Mouse (Mus musculus): ENCODE results near the gene Prpf3.
"Not testable (repeated sequence)": the region's sequence is repeated elsewhere in the genome, so short reads cannot be mapped to it uniquely, and the experiment has no call there.

Prpf3 gene

DNA sequence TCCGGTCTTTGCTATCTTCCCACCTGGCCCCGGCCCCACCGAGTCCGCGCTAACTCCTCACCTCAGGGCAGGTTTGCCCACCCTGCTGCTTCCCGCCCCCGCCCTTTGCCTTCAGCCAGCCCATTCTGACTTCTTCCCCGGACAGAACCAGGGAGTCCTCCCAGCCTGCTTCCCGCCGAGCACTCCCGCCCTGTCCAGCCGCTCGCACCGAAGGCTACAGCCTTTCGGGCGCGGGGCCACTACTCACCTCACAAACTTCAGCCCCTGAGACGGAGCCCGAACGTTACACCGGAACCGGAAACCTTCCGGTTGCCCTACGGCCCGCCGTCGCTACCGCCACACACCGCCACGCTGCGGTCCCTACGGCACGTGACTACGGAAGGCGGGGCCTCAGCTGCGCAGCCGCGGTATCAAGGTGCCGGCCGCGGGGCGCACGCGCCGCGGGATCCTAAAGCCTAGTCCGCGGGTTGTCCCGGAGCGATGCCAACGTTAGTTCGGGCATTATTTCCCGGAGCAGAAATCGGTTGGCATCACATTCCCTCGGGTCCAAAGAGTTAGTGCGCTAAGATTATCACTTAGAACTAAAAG lies at the start of gene Prpf3:
TSS of gene Prpf3 (minus strand) at position 384 of the 588 bp plus-strand sequence.
- DNase-seq (ENCODE audit: low read depth, low spot score), result peak; percentile 80

DNA sequence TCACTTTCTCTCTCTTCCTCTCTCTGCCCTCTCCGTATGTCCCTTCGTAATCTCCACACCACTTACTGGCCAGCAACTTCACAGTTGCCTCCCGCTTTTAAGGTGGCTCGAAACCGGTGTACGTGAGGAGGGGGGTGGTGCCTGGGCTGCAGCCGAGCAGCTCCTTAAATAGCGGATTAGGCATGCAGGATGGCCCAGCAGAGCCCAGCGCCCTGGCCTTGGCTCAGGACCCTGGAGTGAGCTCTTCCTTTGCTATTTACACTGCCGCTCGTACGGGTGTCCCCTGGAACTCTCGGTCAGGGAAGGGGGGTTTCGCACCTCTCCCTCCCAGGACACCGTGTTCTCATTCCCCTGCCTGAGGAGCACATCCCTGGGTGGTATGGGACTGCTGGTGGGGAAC lies 48.9 kb upstream of the Prpf3 start, which contains the start of gene Car14:
TSS of gene Car14 (minus strand) at position 124 of the 400 bp plus-strand sequence.
- DNase-seq (ENCODE audit: low read depth, low spot score), result no peak

DNA sequence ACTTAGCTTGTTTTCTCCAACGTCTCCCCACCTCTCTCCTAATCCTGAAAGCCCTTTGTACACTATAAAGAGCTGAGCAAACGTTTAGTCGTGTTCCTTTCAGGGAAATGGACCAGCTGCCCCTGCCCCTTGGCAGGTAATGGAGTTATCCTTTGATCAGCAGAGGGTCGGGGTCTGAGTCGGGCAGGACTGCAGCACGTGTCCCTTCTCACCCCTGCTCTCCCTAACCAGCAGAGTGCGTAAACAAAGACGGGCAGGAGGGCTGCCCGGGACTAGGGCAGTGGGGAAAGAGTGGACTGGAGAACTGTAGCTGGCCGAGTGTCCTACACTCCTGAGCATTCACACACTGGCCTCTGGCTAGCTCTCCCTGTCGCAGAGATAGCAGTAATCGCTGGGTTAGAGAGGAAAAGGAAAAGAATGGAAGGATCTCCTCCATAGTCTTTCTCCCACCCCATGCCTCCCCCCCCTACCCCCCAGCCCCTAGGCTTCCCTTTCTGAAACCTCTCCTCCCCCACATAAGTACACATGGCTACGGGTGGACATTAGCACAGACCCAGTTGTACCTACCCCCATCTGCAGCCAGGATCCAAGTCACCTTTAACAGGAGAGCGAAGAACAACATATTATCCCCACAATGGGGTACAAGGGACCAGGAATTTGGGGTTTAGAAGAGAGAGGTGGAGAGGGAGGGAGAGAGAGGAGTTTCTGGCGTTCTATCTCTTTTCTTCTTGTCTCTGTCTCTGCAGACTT lies 48.2 kb upstream of the Prpf3 start:
- no peak for DNase-seq (ENCODE audit: low read depth, low spot score)

DNA sequence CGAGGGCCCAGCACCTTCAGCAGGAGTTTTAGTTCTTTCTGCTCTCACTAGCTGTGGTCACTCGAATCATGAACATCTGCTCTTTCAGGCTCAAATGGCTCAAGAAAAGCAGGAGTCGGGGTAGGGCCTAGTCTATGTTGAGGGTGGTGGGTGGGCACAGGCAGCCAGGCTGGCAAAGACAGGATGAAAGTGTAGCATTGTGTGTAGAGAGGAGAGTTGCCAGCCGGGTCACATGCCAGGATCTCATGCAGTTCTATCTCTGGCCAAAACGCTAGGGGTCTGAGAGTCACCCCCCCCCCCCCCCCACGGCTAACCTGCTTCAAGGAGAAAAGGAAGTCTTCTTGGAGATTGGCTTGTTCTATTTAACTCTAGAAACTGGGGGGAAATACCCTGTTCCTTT lies 47.0 kb upstream of the Prpf3 start:
- no peak for DNase-seq (ENCODE audit: low read depth, low spot score)

DNA sequence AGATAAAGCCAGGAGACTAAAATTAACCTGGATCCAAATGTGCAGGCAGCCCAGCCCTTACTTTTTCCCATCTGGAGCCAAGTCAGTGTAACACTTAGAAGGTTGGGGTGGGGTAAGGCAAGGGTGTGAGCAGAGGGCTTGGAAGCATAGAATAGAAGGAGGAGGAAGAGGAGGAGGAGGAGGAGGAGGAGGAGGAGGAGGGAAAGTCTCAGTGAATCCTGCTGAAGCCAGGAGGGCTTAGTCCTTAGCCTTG lies 46.6 kb upstream of the Prpf3 start:
- no peak for DNase-seq (ENCODE audit: low read depth, low spot score)

DNA sequence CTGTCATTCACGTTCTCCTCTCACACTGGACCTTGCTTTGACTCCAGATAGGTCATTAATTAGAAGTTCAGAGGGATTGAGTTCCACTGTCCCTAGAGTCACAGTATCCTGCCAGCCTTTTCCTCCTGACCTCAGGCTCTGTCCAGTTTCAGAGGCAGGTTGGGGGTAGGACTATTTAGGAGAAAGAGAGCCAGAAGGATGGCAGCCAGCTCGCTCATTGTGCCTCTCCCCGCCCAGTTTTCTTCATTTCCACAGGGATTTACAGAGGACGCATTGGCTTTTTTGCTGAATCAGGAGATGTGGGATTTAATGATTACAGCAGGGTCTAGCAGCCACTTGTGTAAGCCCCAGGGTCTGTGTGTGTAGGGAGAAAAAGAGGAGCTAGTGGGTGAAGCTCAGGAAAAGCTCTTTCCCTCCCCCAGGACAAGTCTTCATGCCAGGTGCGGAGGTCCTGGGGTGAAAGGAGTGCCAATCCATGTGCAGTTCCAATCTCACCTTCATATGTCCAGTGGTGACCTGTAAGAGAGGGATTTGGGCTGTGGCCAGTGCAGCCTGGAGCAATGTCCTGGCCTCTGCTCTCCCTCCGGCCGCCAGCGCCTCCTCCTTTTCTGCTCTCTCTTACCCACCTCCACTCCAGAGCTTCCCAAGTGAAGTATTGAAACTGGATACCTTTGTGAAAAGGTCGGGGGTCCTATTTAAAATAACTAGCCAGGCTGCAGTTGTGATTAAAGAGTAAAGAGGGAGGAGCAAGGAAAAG lies 46.1 kb upstream of the Prpf3 start:
- DNase-seq (ENCODE audit: low read depth, low spot score), result no peak

DNA sequence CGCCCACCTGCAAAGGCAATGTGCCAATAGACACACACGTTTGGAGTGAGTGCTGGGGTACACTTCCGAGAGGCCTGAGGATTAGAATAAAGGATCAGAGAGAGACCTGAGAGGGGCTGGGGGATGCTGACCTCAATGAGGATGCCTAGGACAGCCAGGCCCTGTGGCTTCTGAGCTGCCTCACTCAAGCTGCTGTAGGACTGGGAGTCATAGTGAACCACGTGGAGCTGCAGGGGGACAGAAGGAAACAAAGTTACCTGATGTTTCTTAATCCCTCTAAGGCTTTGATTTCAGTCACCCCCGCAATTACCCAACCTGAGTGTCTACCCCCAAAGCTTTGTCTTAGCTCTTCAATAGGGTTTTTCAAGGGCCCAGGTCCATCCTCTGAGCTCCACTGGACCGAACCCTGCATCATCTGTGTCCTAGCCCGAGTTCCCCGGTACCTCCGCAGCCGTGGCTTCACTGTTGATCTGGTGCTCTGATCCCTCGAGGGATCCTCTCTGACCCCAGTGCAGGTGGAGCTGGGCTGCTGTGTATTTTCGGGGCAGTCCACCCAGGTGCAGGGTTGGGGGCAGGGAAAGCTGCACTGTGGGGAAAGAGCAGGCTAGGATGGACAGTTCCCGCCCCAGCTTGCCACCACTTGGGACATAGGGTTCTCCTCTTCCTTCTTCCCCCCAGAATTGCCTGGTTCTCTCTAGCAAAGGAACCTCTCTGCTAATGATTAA lies 44.3 kb upstream of the Prpf3 start:
- no peak for DNase-seq (ENCODE audit: low read depth, low spot score)

DNA sequence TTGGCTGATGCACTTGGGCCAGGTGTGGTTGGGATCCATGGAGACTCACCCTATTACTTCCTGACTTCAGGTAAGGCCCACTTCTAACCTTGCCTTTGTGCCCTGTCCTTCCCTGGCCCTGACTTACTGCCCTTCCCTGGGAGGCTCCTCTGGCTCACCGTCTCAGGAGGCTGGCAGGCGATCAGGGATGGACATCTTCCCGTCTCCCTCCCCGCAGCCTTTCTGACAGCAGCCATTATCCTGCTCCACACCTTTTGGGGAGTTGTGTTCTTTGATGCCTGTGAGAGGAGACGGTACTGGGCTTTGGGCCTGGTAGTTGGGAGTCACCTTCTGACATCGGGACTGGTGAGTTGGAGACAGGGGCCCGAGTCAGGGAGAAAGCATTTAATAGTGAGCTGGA lies 39.8 kb upstream of the Prpf3 start:
- DNase-seq (ENCODE audit: low read depth, low spot score), result not testable (repeated sequence)

DNA sequence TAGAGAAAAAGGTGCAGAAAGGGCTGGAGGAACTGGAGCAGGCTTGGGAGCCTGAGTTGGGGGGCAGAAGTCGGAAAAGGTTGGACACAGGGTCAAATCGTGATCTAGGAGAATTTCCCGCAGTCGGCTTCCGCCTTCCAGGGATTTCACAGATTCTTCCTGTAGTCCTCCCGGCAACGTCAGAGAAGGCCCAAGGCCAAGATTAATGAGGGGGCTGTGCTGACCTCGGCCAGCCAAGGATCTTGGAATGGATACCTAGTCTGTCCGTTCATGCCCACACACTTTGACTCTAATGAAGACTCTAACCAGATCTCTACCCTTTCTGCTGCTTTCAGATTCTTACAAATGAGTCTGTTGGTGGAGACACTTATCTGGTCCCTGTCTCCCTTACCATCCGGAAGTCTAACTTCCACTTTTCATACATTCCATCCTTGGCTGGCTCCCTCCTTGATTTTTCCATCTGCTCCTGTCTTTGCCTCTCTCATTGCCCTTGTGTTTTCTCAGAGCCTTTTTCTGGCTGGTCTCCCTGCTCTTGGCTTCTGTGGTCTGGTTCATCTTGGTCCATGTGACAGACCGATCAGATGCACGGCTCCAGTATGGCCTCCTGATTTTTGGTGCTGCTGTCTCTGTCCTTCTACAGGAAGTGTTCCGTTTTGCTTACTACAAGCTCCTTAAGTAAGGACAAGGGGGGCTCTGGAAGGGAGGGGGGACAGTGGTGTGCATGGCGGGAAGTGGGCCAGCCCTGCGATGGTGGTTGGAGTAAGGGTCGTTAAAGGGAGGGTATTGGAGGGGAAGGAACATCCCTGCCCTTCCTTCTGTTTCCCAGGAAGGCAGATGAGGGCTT lies 38.9 kb upstream of the Prpf3 start:
- no peak for DNase-seq (ENCODE audit: low read depth, low spot score)

DNA sequence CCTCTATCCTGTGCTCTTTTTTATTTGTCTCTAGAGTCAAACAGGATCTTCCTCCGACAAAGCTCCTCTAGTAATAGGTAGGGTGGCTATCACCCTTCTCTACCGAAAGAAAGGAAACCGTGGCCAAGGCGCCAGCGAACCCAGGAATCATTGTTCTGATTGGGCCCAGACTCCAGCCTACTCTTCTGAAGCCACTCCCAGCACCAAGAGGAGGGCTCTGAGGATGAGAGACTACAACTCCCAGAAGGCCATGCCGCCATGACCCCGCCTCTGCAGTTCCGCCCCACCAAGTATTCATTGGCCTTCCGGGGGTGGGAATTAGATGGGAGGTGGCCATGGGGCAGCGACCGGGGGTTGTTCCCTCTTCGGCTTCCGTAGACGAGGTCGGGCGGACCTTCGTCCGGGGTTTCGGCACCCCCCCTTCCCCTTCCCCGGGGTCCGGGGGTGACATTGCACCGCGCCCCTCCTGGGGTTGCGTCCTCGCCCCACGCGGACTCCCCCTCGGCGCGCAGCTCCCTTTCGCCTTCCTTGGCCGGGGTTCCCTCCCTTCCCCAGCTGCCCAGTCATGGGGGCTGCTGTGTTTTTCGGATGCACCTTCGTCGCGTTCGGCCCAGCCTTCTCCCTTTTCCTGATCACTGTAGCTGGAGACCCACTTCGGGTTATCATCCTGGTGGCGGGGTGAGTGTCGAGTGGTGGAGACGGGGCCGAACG lies 38.1 kb upstream of the Prpf3 start, which contains the start of gene Aph1a:
TSS of gene Aph1a (plus strand) at position 364 of the 711 bp plus-strand sequence.
- DNase-seq (ENCODE audit: low read depth, low spot score), result peak; percentile 95

DNA sequence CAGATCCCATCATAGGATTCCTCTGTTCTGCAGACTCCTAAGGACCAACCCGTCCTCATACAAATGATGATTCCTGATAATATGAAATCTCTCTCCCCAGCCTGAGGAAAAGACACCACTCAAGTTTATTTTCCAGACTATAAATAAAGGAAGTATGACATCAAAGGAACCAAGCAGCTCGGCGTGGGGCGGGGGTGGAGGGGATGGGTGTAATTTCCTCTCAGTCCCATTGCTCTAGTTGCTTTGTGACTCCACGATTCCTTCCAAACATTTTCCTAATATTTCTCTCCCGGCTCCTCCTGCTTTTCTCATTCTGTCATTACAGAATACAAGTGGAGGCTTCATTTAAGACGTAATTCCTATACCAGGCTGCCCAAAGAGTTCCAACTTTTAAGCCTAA lies 37.4 kb upstream of the Prpf3 start:
- DNase-seq (ENCODE audit: low read depth, low spot score), result no peak

DNA sequence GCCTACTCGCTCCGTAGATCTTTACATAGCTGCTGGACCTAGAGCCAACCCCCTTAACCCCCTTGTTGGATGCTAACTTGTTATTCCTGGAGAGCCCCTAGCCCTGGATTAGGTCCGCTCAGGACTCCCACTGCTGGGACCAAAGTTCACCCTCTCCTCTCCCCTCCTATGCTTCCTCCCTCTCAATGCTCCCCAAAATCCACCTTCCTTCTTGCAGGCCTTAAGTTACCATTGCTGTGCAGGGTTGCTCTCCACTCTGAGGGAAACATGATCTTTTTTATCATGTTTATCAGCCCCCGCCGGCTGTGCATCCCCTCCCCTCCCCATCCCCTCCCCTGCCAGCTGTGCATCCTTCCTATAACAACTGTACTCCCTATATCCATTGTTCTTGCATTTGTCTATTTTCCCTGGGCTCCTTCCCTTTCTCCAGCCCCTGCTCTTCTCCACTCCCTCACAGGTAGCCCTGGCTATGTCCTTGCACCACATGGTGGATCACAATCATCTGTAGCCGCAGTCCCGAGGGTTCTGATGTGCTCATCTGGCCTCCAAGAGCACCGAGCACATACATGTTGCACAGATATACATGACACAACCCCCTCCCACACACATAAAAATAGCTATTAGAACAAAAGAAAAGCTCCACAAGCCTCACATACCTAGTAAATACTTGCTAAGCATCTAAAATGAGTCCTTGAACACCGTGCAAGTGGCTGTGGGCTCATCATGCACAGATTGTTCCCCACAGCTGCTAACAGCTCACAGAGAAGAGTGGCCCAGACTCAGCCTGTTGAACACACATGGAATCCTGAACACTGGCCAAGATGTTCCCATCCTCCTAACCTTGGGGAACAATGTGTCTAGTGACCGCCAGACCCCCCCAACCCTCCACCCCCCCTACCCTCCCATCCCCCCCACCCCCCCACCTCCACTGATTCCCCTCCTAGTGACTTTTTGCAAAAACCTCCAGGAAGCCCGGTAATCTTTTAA lies 36.7 kb upstream of the Prpf3 start:
- DNase-seq (ENCODE audit: low read depth, low spot score), result no peak

DNA sequence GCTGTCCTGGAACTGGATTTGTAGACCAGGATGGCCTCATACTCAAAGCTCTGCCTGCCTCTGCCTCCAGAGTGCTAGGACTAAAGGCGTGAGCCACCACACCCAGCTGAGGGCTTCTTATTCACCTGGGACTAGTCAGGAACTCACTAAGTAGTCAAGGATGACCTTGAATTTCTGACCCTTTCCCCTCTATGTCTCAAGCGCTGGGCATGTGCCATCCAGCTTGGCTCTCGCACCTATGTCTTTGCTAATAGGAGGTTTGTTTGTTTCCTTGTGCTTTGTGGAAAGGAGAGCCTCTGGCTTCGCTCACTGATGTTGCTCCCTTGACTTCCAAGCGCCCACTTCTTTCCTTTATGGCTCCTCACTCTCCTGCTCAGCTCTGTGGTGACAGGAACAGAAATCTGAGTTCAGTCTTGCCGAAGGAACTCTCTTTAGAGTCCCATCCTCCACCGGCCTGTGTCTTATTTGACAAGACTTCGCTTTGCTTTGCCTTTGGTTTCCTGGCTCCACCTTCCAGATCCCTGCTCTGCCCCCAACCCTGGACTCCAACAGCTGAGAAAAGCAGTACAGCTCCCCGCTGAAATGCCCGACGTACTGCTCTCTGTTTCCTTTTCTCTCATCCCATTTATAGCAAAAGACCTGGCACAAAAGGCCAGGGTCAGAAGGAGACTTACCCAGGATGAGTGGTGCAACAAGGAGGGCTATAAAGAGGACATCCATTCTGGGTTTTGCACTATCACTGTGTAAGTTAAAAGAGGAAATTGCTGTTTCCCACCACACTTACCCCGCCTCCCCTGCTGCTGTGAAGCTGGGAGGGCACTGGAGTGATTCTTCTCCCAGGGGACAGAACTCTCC lies 35.8 kb upstream of the Prpf3 start, which contains the start of gene BC028528:
TSS of gene BC028528 (minus strand) at position 795 of the 855 bp plus-strand sequence.
- DNase-seq (ENCODE audit: low read depth, low spot score), result no peak

DNA sequence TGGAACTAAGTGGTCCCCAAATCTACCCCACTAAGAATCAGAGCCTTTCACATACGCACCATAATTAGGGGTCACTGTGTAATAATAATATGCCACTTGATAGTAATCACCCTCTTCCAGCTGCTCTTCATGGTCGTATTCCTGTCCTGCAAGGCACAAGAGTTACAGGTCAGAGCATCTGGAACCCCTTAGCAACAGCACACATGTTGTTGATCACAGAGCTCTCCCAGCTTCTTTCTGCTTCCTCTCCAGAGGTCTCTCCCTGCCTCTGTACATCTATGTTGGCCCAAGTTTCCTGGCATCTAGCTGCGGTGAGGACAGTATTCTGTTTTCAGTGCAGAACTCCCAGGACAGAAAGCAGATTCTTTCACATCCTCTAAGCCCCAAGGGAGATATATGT lies 34.0 kb upstream of the Prpf3 start:
- DNase-seq (ENCODE audit: low read depth, low spot score), result no peak

DNA sequence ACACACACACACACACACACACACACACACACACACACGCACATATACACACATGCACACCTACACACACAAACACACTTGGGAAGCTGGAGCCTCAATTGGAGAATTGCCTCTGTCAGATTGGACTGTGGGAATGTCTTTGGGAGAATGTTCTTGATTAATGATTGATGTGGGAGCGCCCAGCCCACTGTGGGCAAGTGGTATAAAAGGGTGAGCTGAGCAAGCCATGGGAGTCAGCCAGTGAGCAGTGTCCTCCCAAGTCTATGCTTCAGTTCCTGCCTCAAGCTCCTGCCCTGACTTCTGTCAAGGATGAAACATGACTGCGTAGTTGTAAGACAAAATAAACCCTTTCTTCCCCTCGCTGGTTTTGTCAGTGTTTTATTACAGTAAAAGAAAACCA lies 31.9 kb upstream of the Prpf3 start:
- DNase-seq (ENCODE audit: low read depth, low spot score), result no peak

DNA sequence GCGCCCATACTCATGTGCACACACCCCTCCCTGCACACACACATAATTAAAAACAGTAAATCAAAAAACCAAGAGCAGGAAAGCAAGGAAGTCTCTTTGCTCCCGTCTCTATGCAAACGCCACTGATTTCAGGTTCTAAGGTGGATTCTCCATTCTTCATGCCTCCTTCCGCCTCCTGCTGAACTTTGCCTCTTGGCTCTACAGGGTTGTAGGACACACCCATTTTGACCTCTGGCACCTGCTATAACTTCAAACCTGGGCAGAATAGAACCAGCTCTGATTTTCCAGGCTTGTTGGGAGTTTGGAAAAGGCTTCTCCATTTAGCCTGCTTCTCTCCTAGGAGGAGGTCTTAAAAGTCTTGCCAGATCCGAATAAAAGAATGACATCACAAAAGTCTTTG lies 28.7 kb upstream of the Prpf3 start:
- no peak for DNase-seq (ENCODE audit: low read depth, low spot score)

DNA sequence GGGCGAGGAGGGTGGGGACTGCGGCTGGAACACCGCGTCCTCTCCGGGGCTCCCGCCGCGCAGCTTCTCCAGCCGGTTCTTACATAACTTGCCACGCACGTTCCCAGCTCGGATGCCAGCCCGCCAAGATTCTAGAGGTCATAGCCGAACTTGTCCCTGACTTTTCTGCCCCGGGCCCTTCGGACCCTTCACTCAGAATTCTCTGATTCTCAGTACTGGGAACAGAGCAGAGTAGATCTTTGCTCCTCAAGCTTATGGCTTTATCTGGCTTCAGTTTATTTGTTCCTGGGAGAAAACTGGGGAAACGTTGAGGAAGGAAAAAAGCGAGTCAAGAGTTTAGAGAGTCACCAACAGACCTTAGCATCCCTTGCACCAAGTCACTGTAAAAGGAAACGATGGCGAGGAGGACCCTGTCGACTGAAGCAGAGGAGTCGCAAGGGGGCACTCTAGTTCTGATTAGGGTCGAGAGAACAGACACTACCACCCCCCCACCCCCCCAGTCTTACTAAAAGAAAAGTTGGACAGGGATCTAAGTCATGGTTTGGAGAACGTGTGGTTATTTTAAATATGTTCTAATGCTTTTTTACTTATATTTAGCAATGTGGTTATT lies 27.2 kb upstream of the Prpf3 start:
- no peak for DNase-seq (ENCODE audit: low read depth, low spot score)
